Mouse (Mus musculus) cerebellum, adult 9-11 months (tissue): ENCODE results near the gene Tgfbr2.
"Not testable (repeated sequence)": the region's sequence is repeated elsewhere in the genome, so short reads cannot be mapped to it uniquely, and the experiment has no call there.

Experiments used
- DNase-seq: peaks from one replicate; pipeline ENCODE4 v3.0.0; 2022

Tgfbr2 gene

DNA sequence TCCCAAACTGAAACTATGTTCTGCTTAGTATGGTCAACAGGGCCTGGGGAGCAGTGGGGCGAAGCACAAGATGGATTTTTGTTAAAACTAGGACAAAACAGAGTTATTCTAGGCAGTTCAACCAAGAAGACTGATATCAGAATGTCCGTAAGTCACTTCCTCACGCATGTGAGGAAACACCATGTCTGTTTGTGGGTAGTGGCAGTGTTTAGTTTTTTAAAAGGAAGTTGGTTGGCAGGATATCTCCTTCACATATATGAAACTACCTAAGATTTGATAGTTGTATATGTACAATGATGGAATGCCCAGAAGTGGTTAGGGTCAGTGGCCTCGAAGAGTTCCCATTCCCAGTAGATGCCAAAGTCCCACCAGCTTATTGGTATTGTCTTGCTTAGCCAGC, 116.7 kb downstream of the Tgfbr2 start:
- no peak for DNase-seq

DNA sequence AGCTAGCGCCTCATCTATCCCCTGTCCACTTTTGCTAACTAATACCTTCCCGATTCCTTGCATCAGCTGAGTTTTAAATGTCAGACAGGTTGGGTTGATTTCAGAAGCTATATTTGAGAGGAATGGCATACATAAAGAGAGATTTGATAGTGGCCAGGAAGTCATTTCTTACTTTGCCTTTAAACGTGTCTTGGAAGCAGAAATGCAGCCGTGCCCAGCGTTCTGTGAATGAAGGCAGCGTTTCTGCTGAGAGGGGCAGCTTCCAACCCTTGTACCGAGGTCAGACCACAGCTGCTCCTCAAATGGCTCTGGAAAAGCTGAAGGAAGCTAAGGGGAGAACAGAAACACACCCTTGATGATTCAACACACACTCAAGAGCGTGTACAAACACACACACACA, 121.2 kb downstream of the Tgfbr2 start:
- DNase-seq = no peak

DNA sequence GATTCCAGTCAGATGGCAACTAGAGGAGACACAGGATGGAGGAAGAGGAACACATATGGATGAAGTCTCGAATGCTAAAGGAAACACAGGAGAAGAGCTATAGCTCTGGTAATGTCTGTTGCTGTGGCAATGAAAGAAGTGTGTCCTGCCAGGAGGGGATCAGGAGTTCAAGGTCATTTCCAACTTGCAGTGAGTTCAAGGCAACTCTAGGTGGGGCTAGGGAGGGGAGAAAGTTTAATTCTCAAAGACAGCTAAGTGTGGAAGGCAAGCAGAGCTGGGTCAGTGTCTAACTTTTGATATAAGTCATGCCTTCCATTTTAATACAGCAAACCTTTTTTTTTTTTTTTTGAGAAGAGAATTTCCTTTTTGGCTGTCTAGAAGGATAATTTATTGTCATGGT, 125.2 kb downstream of the Tgfbr2 start:
- no peak for DNase-seq

DNA sequence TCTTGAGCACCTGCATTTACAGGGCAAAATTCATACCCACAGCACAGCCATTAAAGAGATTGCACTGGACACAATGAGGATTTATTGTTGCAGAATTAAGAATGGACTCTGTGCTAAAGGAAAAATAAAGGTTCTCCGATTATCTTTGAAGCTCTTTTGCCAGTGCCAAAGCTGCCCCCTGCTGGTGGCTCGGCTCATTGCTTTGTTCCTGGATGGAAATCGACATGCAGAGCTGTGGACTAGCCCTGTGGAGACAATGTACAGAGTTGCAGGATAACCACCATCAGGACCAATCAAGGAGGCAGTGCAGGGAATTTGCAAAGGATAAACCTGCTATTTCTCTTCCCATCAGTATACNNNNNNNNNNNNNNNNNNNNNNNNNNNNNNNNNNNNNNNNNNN, 133.4 kb downstream of the Tgfbr2 start:
- DNase-seq = peak; percentile 37

DNA sequence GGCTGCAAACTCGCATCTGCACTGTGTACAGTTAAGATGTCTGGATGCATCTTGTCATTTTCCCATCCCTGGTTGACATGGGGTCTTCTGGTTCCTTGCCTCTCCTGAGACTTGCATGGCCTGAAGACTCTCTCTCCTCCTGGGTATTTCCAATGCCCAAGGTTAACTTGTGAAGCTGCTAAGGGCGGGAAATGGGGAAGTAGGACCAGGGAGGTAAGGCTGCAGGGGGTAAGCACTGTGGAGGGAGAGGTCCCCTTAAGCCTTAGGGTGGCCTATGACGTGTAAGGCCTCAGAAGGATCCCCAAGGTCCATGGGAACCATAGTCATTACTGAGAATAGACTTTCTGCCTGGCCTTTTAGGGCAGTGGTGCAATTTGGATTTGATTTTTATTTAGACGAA, 133.8 kb downstream of the Tgfbr2 start:
- DNase-seq = no peak

DNA sequence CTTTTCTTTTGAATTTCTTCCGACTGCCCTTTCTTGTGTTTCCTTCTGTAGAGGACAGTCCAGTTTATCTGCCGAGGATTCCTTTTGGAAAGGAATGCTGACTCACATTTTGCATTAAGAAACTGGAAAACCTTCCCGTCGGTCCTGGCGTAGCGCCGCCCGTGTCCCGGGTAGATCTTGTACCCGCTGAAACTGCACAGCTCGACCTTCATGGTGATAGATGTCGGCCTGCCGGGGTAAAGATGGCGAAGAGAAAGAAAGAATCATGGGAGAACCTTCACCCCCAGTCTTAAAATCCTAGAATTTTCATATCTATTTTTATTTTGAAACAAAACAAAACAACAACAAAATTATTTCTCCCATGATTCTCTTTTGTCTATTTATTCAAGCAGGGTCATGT, 134.3 kb downstream of the Tgfbr2 start:
- not testable (repeated sequence) for DNase-seq

DNA sequence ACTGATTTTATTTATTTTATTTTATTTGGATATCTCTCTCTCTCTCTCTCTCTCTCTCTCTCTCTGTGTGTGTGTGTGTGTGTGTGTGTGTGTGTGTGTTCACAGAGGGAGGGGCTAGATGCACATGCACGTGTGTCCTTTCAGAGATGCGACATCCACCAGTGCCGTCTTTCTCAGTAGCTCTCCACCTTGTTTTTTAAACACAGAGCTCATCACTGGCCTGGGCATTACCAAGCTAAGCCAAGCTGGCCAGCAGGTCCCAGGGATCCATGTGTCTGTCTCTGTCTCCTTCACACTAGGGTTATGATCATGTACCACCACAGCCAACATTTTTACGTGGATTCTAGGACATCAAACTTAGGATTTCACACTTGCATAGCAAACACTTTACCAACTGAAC, 135.2 kb downstream of the Tgfbr2 start:
- DNase-seq = no peak

DNA sequence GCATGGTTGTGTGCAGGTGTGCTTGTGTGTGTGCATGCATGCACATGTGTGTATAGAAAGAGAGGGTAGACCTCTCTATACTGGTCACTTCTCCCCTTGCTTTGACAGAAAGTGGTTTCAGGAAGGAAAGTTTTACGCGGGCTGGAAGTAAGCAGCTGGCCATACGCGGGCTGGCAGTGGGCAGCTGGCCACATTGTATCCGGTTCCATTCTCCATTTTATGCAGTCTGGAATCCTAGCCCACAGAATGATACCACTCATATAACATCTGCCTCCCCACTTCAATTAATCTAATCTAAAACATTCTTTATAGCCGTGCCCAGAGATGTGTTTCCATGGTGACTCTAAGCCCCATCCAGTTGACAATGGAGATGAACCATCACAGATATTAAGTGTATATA, 136.9 kb downstream of the Tgfbr2 start:
- no peak for DNase-seq
